Mouse (Mus musculus) kidney, adult 9 months (tissue): ENCODE data around the gene Rassf2.

ENCODE experiments used
- DNase-seq: peaks from one replicate; pipeline ENCODE4 v3.0.0; 2022

Gene Rassf2

GRCm38 (mm10) chr2:132034590-132035469 is 4.8 kb upstream of the Rassf2 start:
- no peak for DNase-seq

GRCm38 (mm10) chr2:132031364-132032095 is 1.5 kb upstream of the Rassf2 start:
- no peak for DNase-seq

GRCm38 (mm10) chr2:132030418-132031363 is 633 bp upstream of the Rassf2 start:
- DNase-seq: peak; percentile 51

- peak; percentile 27 for DNase-seq
These were observed 1.0 kb downstream of the Rassf2 start for GRCm38 (mm10) chr2:132028894-132029605.

DNA sequence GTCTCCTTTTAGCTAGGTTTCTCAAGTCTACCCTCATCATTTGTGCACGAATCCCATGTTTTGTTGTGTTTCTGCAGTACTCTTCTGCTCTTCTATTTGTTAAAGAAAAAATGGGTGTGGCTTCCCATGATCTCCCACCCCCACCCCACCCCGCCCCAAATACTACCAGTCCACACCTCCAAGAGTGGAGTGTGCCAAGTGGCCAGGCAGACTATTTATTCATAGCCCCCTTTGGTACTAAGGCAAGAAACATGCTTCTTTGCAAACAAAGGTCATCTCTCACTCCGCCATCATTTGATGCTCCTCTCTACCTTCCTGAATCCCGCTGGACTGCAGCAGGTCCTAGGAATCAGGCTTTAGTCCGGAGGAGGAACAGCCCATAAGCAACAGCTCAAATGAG is 2.0 kb downstream of the Rassf2 start:
- no peak for DNase-seq

DNA sequence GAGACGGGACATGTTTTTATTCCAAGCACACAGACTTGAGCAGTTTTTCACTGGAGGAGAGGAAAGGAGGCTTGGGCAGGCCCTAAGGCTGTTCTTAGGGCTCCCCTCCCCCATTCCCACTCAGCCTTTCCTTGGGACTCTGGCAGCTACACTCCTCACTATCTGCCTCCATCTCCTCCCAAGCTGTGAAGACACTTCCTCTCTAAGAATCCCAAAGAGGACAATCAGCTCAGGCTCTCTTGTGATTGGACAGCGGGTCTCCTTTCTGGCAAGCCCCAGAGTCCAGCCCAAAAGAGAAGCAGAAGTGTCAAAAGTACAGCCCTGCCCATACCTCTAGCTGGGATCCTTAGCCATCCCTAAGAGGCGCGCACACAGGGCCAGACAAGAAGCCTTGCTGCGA is 2.7 kb downstream of the Rassf2 start:
- no peak for DNase-seq

GRCm38 (mm10) chr2:132024028-132024427 is 6.0 kb downstream of the Rassf2 start:
- DNase-seq: no peak

DNA sequence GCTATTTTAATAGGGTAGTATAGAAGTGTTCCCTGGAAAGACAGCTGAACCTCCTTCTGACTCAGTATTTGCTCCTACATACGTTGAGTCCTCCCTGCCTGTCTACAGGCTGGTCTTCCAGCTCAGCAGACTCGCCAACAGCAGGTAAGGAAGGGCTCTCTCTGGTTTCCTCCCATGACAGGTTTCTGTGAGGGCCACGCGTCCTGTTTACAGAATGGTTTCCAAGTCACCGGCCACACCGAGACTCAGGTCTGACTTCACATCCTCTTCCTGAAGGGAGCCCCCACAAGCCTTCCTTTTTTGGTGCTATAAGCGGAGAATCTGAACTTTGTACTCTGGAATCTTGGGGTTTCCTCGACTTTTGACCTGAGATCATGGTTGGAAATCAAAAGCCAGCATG is 7.4 kb downstream of the Rassf2 start:
- no peak for DNase-seq

GRCm38 (mm10) chr2:132021616-132022015 is 8.4 kb downstream of the Rassf2 start:
- no peak for DNase-seq

GRCm38 (mm10) chr2:132020991-132021541 is 9.0 kb downstream of the Rassf2 start:
- no peak for DNase-seq

- no peak for DNase-seq
These were observed 9.6 kb downstream of the Rassf2 start for GRCm38 (mm10) chr2:132020420-132020819.

- DNase-seq: no peak
These were observed 10.7 kb downstream of the Rassf2 start for GRCm38 (mm10) chr2:132019372-132019811.

DNA sequence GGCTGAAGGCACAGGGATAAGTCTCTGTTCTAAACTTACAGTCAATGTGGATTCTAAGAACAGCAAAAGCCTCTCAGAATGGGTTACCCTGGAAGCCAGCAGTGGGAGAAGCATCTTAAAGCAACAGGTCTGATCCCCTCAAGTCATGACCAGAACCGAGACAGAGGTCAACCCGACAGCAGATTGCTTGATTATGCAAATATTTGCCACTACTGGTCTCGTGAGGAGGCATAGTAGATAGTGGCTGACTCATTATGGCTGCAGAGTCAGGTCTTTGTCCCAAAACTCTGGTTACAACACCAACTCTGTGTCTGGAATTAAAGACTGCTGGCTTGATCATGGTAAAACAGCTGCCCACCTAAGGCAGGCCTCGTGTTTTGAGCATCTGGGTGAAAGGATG is 11.9 kb downstream of the Rassf2 start:
- DNase-seq: no peak

DNA sequence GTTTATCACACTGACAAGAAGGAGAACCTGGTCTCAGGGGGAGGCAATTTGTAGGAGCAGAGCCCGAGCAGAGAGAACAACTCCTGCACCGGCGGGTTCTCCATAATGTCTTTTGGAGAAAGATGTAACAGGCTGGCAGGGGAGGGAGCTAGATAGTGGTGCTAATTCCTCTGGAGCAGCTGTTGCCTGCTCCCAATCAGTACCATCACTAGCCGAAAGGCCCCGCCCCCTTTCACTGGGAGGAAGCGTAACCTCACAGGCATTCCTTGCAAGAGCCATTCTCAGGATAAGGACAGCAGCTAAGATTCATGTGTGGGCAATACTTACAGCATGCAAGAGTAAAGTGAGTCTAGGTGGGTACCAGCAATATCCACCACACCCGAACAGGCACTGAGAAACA is 12.4 kb downstream of the Rassf2 start:
- DNase-seq: no peak

GRCm38 (mm10) chr2:132016034-132016433 is 14.0 kb downstream of the Rassf2 start:
- DNase-seq: no peak

GRCm38 (mm10) chr2:132013152-132013551 is 16.9 kb downstream of the Rassf2 start:
- DNase-seq: no peak

DNA sequence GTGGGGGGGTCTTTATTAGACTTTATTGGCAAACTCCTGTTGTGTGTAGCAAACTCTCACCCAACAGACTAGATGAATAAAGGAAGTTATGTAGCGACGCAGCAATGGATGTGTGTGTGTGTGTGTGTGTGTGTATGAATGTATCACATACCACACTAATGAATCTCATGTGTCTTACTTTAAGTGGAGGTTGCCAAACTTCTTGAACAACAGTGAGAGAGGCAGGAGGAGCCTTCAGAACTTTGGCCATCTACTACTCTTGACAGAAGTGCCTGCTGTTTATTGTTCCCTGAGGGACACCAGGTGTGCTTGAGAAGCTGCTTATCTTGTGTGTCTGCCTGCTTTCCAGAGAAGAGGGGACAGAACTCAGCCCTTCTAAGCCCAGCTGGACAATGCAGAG is 19.3 kb downstream of the Rassf2 start:
- no peak for DNase-seq

GRCm38 (mm10) chr2:132008186-132008585 is 21.9 kb downstream of the Rassf2 start:
- no peak for DNase-seq

DNA sequence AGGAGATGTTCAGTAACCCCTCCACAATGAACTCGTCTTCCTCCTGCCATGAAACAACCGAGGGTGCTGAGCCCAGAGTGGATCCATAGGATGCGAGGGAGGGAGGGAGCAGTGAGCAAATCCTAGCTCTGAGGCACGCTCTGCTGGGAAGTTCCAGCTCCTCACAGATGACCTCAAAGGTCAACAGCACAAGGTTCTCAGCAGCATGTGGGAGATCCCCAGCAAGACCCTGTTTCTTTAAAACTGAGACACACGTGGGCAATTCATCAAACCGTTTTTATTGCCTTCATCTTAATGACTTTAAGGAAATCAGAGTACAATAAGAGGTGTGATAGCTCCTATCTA is 22.6 kb downstream of the Rassf2 start:
- no peak for DNase-seq

- DNase-seq: peak; percentile 86
These were observed 23.2 kb downstream of the Rassf2 start for GRCm38 (mm10) chr2:132006561-132007474.

DNA sequence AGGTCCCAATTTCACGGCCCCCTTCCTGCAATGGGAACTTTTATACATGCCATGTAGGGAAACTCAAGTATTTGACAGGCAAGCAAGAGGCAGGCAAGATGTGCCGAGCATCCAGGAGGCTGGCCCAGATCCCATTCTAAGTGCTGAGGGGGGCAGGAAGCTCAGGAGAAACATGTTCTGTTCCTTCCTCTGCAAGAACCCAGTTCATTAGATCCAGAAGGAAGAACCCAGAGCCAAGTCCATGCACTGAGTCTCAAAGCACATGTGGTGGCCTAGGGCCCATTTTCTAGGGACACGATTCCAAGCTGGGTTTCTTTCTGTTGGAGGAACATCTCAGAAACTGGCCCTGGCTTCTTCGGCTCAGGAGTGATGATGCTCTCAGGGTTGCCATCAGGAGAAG is 24.6 kb downstream of the Rassf2 start:
- no peak for DNase-seq
